Mouse (Mus musculus) right cerebral cortex, postnatal 14 days (tissue): ENCODE measurements around the gene Gm3139.
"Not testable (repeated sequence)": the region's sequence is repeated elsewhere in the genome, so short reads cannot be mapped to it uniquely, and the experiment has no call there.

Experiments
- DNase-seq: peaks from one replicate; pipeline ENCODE4 v3.0.0; 2022

Gm3139 gene

DNA sequence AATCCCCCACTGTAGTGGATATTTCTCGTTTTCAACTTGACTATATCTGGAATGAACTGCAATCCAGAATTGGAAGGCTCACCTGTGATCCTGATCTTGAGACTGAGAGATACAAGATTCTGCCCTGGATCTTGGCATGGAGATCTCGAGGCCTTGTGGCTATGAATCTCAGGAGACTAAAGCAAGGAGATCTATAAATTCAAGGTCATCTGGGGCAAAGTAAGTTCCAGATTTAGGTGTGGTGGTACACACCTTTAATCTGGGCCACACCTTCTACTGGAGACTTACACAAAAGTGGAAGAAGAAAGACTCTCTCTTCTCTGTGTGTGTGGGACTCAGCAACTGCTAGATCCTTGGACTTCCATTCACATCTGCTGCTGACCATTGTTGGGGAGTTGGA, at the start of gene Gm3139:
Gm3139 (plus strand) TSS at position 301 of the 400 bp plus-strand sequence.
- DNase-seq, result not testable (repeated sequence)
